Mouse (Mus musculus): ENCODE data around the gene Cyp8b1. TPM values are rescaled to one million over a fixed set of nuclear protein-coding genes. Genes with fewer than 3 reads are reported as not detected.

Gene Cyp8b1
- polyA plus RNA-seq, 1 experiment, result not detected

DNA sequence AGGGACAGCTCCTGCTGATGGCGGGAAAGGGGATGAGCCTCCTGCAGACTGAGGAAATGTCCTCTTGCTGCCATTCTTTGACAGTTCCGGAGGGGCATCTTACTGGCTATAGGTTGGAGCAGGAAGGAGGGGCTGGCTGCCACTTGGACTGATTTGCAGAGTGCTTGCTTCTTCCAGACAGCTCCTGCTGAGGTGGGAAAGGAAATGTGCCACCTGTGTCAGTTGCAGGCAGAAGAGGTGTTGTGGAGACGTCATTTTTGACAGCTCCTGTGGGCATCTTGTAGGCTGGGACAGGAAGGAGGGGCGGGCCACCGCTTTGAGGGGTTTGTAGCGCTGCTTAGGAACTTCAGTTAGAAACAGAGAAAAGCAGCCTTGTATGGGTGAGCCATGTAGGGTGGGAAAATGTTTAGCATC is 21.4 kb upstream of the Cyp8b1 start:
- no peak overlapping the region for H3ac ChIP-seq (ENCODE audit: control insufficient read depth, insufficient read length, low read depth)
- no peak overlapping the region for H3K4me3 ChIP-seq (ENCODE audit: insufficient read depth, poor library complexity, severe bottlenecking)
- no peaks in the 10 kb centered on the region for H3K36me3 ChIP-seq (ENCODE audit: control insufficient read depth, insufficient read depth)
- no peaks in the 10 kb centered on the region for H3K79me3 ChIP-seq (ENCODE audit: low read depth)
- no peaks in the 10 kb centered on the region for H3K79me2 ChIP-seq (ENCODE audit: control insufficient read depth, insufficient read depth)
- peaks cover 34% of the 10 kb centered on the region for H3K27me3 ChIP-seq (ENCODE audit: control insufficient read depth, insufficient read depth, insufficient read length)
- no peak for TF ChIP-seq MYOG (IDR thresholded peaks at IDR 0.05; ENCODE audit: control insufficient read depth, extremely low read depth, insufficient read length)
- no peak for TF ChIP-seq CTCF (IDR thresholded peaks at IDR 0.05; ENCODE audit: control insufficient read depth, insufficient read depth, insufficient read length)
- TF ChIP-seq MYOD1 (IDR thresholded peaks at IDR 0.05; ENCODE audit: control insufficient read depth, insufficient read length, low read depth), result no peak
- no peak for TF ChIP-seq FOSL1 (IDR thresholded peaks at IDR 0.05; ENCODE audit: insufficient read depth, low read length, poor library complexity, severe bottlenecking)
- no peak for TF ChIP-seq USF1 (IDR thresholded peaks at IDR 0.05; ENCODE audit: low read depth)
- no peak for TF ChIP-seq MAX (IDR thresholded peaks at IDR 0.05)
- TF ChIP-seq CEBPB (IDR thresholded peaks at IDR 0.05; ENCODE audit: low read depth), result no peak

DNA sequence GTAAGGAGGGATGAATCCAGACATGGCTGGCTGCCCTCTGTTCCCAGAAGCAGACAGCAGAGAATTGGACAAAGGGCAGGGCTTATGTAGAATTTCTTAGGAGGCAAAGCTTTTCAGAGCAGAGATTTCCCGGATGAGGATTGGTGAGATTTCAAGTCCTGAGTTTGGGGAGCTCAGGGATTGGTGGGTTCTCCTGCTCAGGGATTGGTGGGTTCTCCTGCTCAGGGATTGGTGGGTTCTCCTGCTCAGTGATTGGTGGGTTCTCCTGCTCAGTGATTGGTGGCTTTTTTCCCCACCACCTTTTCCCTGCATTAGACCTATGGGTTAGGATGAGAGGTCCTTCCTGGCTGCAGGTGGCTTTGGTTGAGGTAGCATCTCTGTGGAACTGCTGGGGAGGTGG is 20.8 kb upstream of the Cyp8b1 start:
- TF ChIP-seq MYOD1 (IDR thresholded peaks at IDR 0.05; ENCODE audit: control insufficient read depth, insufficient read length, low read depth) (no peak), CTCF (IDR thresholded peaks at IDR 0.05; ENCODE audit: control insufficient read depth, insufficient read depth, insufficient read length) (no peak), MAX (IDR thresholded peaks at IDR 0.05) (no peak), FOSL1 (IDR thresholded peaks at IDR 0.05; ENCODE audit: insufficient read depth, low read length, poor library complexity, severe bottlenecking) (no peak), MYOG (IDR thresholded peaks at IDR 0.05; ENCODE audit: control insufficient read depth, extremely low read depth, insufficient read length) (no peak), CEBPB (IDR thresholded peaks at IDR 0.05; ENCODE audit: low read depth) (no peak), USF1 (IDR thresholded peaks at IDR 0.05; ENCODE audit: low read depth) (no peak)
- Histone ChIP-seq H3K4me3 (ENCODE audit: insufficient read depth, poor library complexity, severe bottlenecking) (no peak overlapping the region), H3K27me3 (ENCODE audit: control insufficient read depth, insufficient read depth, insufficient read length) (peaks cover 32% of the 10 kb centered on the region), H3ac (ENCODE audit: control insufficient read depth, insufficient read length, low read depth) (no peak overlapping the region), H3K79me2 (ENCODE audit: control insufficient read depth, insufficient read depth) (no peaks in the 10 kb centered on the region), H3K36me3 (ENCODE audit: control insufficient read depth, insufficient read depth) (no peaks in the 10 kb centered on the region), H3K79me3 (ENCODE audit: low read depth) (no peaks in the 10 kb centered on the region)

DNA sequence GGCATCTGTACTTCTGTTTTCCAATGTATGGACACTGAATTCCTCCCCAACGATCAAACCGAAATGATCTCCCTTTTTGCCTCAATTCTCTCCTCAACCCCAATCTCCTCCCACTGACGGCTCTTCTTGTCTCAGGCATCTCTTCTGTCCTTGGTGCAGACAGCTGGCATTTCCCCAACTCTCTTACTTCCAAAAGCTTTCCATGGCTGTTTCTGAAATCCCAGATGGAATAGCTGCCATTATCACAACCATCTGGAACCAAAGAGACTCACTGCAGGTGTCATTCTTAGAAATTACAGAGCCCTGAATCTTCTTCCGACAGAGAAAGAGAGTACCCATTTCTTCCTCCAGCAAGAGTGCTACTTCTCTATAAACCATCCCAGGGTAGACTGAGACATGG is 18.8 kb upstream of the Cyp8b1 start:
- Histone ChIP-seq H3K36me3 (ENCODE audit: control insufficient read depth, insufficient read depth) (no peaks in the 10 kb centered on the region), H3K27me3 (ENCODE audit: control insufficient read depth, insufficient read depth, insufficient read length) (peaks cover 24% of the 10 kb centered on the region), H3K79me3 (ENCODE audit: low read depth) (no peaks in the 10 kb centered on the region), H3ac (ENCODE audit: control insufficient read depth, insufficient read length, low read depth) (no peak overlapping the region), H3K4me3 (ENCODE audit: insufficient read depth, poor library complexity, severe bottlenecking) (no peak overlapping the region), H3K79me2 (ENCODE audit: control insufficient read depth, insufficient read depth) (no peaks in the 10 kb centered on the region)
- no peak for TF ChIP-seq CEBPB (IDR thresholded peaks at IDR 0.05; ENCODE audit: low read depth)
- no peak for TF ChIP-seq MAX (IDR thresholded peaks at IDR 0.05)
- TF ChIP-seq CTCF (IDR thresholded peaks at IDR 0.05; ENCODE audit: control insufficient read depth, insufficient read depth, insufficient read length), result no peak
- no peak for TF ChIP-seq MYOG (IDR thresholded peaks at IDR 0.05; ENCODE audit: control insufficient read depth, extremely low read depth, insufficient read length)
- no peak for TF ChIP-seq MYOD1 (IDR thresholded peaks at IDR 0.05; ENCODE audit: control insufficient read depth, insufficient read length, low read depth)
- no peak for TF ChIP-seq USF1 (IDR thresholded peaks at IDR 0.05; ENCODE audit: low read depth)
- no peak for TF ChIP-seq FOSL1 (IDR thresholded peaks at IDR 0.05; ENCODE audit: insufficient read depth, low read length, poor library complexity, severe bottlenecking)

DNA sequence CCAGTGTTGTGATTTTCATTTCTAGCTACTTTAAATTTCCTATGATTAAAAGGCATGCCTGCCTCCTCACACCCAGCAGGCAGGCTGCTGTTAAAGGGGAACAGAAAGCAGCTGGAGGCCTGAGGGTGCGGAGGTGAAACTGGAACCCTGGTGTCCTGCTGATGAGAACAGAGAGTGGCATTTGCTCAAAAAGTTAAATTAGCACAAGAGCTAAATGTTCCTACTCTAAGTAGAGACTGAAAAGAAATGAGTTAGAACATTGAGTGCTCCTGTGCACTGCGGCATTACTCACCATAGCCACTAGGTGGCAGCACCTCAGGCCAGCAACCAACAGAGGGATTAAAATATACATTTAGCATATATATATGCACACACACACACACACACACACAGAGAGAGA is 12.4 kb upstream of the Cyp8b1 start:
- Histone ChIP-seq H3K36me3 (ENCODE audit: control insufficient read depth, insufficient read depth) (no peaks in the 10 kb centered on the region), H3K79me2 (ENCODE audit: control insufficient read depth, insufficient read depth) (no peaks in the 10 kb centered on the region), H3K27me3 (ENCODE audit: control insufficient read depth, insufficient read depth, insufficient read length) (peaks cover 44% of the 10 kb centered on the region), H3K4me3 (ENCODE audit: insufficient read depth, poor library complexity, severe bottlenecking) (no peak overlapping the region), H3ac (ENCODE audit: control insufficient read depth, insufficient read length, low read depth) (no peak overlapping the region), H3K79me3 (ENCODE audit: low read depth) (no peaks in the 10 kb centered on the region)
- no peak for TF ChIP-seq USF1 (IDR thresholded peaks at IDR 0.05; ENCODE audit: low read depth)
- no peak for TF ChIP-seq CEBPB (IDR thresholded peaks at IDR 0.05; ENCODE audit: low read depth)
- TF ChIP-seq CTCF (IDR thresholded peaks at IDR 0.05; ENCODE audit: control insufficient read depth, insufficient read depth, insufficient read length), result peak; percentile 30
- TF ChIP-seq MYOD1 (IDR thresholded peaks at IDR 0.05; ENCODE audit: control insufficient read depth, insufficient read length, low read depth), result no peak
- no peak for TF ChIP-seq MAX (IDR thresholded peaks at IDR 0.05)
- no peak for TF ChIP-seq MYOG (IDR thresholded peaks at IDR 0.05; ENCODE audit: control insufficient read depth, extremely low read depth, insufficient read length)

DNA sequence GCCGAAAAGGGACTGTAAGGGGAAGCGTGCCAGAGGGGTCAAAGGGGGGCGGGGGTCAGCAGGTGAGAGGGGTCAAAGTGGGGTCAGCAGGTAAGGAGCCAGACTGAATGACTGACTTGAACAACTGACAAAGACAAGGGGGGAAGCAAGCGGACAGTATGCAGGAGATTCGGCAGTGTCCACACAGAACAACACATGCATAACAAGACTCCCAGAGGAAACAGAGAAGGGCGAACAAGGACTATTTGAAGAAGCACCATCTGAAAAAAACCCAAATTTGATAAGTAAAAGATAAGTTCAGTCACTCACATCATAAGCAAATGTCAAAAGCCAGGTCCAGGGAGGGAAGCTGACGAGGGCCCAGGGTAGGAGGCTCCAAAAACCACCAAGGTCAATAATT is 11.6 kb upstream of the Cyp8b1 start:
- H3K27me3 ChIP-seq (ENCODE audit: control insufficient read depth, insufficient read depth, insufficient read length), result peaks cover 46% of the 10 kb centered on the region
- H3ac ChIP-seq (ENCODE audit: control insufficient read depth, insufficient read length, low read depth), result no peak overlapping the region
- H3K36me3 ChIP-seq (ENCODE audit: control insufficient read depth, insufficient read depth), result no peaks in the 10 kb centered on the region
- H3K4me3 ChIP-seq (ENCODE audit: insufficient read depth, poor library complexity, severe bottlenecking), result no peak overlapping the region
- no peak for TF ChIP-seq MYOD1 (IDR thresholded peaks at IDR 0.05; ENCODE audit: control insufficient read depth, insufficient read length, low read depth)
- TF ChIP-seq MYOG (IDR thresholded peaks at IDR 0.05; ENCODE audit: control insufficient read depth, extremely low read depth, insufficient read length), result no peak
- TF ChIP-seq MAX (IDR thresholded peaks at IDR 0.05), result no peak
- TF ChIP-seq USF1 (IDR thresholded peaks at IDR 0.05; ENCODE audit: low read depth), result no peak
- H3K79me3 ChIP-seq (ENCODE audit: low read depth), result no peaks in the 10 kb centered on the region
- no peaks in the 10 kb centered on the region for H3K79me2 ChIP-seq (ENCODE audit: control insufficient read depth, insufficient read depth)

Measured in C2C12 (cell line).